Mouse (Mus musculus) naive thymus-derived CD4-positive, alpha-beta T cell, adult 2 months (primary cell): ENCODE data around the gene Dpep3.

ENCODE experiments used
- DNase-seq: peaks from one replicate; pipeline ENCODE4 v3.0.0-alpha.2; 2011; ENCODE audit warnings: low read depth

The Dpep3 gene

GRCm38 (mm10) chr8:105975363-105975762 lies 3.9 kb downstream of the Dpep3 start:
- no peak for DNase-seq

DNA sequence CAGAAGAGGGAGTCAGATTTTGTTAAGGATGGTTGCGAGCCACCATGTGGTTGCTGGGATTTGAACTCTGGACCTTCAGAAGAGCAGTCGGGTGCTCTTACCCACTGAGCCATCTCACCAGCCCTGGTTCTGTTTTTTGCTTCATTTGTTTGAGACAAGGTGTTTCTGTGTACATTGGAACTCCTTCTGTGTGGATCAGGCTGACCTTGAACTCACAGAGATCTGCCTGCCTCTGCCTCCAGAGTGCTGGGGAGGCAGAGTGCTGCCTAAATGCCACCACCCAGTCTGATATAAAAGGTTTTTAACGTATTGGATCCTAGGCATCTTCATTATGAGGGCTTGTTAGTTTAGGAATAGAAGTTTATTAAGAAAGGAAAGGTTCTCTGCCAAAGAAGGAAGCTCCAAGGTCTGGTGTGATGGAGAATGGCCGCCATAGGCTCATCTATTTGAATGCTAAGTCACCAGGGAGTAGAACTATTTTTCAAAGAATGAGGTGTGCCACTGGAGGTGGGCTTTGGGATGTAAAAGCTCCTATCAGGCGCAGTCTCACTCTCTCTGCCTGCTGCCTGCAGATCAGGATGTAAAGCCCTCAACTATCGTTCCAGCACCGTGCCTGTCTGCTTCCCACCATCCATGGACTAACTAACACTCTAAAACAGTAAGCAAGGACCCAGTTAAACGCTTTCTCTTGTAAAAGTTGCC lies 8.1 kb downstream of the Dpep3 start:
- no peak for DNase-seq

DNA sequence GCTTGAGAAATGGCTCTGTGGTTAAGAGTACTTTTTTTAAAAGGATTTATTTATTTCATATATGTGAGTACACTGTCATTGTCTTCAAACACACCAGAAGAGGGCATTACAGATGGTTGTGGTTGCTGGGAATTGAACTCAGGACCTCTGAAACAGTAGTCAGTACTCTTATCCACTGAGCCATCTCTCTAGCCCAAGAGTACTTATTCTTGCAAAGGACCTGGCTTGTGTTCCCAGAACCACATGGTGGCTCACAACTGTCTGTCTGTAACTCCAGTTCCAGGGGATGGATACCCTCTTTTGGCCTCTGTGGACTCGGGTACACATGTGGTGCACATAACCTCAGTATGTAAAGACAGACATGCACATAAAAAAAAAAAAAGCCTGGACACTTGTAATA lies 9.9 kb downstream of the Dpep3 start:
- no peak for DNase-seq

DNA sequence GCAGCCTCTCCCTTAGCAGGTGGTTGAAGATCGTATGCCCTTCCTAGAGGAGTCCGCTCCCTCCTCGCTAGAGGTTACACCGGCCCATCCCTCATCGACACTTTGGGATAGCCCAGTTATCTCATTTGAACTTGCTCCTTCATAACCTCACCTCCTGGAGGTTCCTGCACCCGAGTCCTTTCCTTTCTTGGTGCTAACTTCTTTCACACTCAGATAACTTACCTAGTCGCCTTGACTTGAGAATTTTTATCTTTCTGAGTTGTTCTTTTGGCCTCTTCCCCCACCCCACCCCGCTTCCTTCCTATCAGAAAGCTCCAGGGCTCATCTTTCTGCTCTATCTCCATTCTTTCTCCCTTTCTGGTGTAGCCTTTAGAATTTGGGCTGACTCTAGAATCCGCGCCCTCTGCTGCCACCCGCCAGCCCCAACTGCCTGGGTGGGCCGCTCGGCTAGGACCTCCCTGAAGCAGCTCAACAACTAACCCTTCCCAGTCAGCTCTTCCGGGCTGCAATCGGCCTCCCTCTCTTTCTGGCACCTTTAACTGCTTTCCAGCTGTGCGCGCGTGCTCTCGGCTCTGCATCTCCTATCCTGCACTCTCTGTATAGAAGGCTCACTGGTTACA lies 12.4 kb downstream of the Dpep3 start:
- DNase-seq, result peak; percentile 38

DNA sequence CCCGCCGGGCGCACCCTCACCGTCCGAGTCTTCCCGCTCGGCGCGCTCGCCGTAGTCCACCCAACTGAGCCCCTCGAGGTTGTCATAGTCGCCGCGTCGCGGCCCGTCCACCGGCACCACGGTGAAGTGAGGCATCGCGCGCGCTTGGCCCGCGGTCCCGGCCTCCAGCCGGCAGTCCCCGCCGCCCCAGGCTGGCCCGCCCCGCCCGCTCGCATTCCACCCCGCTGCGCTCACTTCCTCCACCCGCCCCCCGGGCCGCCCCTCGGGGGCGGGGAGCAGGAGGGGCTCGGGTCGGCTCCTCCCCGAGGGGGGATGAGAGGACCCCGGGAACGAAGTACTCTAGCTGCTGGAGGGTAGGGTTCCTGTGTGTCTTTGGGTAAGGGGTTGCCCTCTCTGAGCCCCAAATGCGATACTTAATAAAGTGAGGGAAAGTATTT lies 13.3 kb downstream of the Dpep3 start, which contains the start of gene Slc12a4:
Slc12a4 (minus strand) TSS at position 193 of the 437 bp plus-strand sequence.
- DNase-seq, result peak; percentile 70

GRCm38 (mm10) chr8:105965266-105965904 lies 13.8 kb downstream of the Dpep3 start:
- peak; percentile 56 for DNase-seq

DNA sequence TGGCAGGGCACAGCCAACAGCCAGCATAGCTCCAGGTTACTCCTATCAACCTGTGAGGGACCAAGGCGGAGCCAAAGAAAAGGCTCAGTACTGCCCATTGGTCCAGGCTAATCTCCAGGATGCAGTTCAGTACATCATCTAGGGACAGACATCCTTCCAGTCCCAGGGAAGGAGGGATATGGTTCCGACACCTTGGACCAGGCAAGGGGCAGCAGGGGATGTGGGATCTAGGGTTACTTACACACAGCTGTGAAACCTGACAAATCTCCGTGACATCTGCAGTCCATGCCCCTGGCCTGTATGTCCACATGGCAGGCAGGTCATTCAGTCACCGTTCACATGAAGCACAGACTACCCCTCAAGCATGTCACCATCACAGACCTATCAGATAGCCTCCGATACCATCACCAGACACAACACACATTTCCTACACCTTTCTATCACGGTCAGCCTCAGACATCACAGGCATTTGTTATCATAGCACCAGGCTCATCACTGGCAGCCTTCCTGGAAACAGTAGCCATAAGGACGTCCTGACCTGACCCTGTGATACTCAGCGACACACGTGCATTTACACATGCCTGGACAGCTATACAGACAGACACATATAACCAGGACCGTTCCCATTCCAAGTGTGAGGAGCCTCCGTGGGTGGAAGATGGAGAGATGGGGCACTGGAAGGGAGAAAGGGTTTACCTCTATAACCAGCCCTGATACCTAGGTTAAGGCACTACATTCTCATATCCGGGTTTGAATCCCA lies 14.5 kb downstream of the Dpep3 start:
- DNase-seq, result no peak

DNA sequence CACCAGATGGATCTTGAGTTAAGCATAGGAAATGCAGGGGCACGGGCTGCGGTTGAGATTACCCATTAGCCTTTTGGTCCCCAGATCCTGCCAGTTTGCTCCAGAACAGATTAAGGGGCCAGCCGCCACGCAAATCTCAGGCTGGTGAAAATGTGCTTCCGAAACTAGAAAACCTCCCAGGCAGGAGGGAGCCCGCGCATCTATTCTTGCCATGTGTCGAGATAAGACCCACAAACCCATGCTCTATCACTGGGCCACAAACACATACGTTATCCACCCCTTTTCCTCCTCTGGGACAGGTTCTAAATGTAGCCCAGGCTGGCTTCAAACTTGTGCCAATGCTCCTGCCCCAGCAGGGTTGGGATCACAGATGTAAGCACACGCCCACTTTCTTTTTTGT lies 17.7 kb downstream of the Dpep3 start:
- no peak for DNase-seq

GRCm38 (mm10) chr8:105961101-105961500 lies 18.1 kb downstream of the Dpep3 start:
- DNase-seq, result no peak

GRCm38 (mm10) chr8:105959350-105959749 lies 19.9 kb downstream of the Dpep3 start:
- DNase-seq, result no peak

DNA sequence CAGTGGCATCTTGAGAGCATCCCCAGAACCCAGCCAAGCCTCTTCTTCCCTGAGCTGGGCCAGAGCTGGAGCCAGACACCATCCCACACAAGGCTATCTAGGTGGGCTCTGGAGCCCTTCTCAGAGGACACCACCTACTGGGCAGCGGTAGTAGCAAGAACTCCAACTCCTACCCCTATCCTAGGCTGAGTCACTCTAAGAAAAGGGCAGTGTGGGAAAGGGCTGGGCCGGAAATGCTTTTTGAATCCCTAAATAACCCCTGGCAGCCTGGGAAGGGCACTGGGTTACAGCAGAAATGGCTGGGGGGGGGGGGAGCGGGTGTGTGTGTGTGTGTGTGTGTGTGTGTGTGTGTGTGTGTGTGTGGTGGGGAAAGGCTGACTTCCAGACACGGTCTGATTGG lies 21.4 kb downstream of the Dpep3 start:
- no peak for DNase-seq

DNA sequence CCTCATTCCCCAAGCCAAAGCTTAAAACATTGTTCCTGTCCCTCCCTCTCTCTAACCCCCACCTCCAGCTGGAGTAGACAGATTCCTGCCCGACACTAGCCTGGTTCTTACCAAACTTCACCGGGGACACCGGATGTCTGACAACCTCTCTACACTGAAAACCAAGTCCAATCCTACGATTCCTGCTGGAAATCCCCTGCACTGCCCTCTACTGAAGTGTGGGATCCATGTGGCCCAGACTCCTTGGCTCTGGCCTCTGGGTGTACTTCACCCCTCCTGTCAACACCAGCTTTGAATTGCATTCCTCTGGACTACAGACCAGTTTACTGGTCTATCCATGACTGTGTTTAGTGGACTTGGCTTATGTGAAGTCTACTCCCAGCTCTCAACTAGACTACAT lies 22.7 kb downstream of the Dpep3 start:
- no peak for DNase-seq

GRCm38 (mm10) chr8:105951057-105951659 lies 28.1 kb downstream of the Dpep3 start:
- DNase-seq, result no peak

GRCm38 (mm10) chr8:105949350-105949749 lies 29.9 kb downstream of the Dpep3 start:
- DNase-seq, result no peak

DNA sequence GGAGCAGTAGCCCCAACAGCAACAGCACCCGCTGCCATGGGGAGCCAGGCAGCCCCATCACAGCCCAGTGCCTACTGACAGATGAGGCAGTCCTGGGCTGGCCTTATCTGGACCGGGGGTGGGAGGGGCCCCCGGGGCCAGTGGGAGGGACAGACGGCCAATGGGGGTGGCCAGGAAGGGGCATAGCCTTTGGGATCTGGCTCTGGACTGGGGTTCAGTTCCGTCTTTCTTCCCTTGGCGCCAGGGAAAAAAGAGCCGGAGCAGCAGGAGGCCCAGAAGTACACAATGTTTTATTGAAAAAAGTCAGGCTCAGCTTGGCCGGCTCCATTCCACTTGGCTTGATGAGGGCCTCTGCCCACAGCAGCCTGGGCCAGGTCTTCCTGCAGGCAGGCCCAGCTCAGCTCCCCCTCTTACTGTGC lies 35.9 kb downstream of the Dpep3 start, which contains the start of gene Lcat:
Lcat (minus strand) TSS at position 62 of the 419 bp plus-strand sequence.
- DNase-seq, result no peak

GRCm38 (mm10) chr8:105942542-105942941 lies 36.7 kb downstream of the Dpep3 start:
- no peak for DNase-seq

DNA sequence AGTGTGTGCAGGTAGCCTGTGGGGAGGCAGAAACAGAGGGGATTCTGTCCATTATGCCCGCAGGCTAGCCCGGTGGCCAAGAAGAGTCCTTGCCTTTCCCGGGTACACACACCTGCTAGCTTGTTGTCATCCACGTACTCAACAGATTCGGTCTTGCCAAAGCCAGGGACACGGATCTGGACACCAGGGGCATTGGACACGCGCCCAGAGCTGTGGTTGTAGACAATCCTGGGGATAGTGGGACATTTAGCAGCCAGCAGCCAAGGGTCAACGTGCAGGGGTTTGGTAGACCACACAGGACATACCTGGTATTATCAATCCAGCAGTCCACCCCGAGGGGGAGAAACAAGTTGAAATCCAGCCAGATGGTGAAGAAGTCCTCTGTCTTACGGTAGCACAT lies 37.2 kb downstream of the Dpep3 start:
- DNase-seq, result no peak

GRCm38 (mm10) chr8:105938306-105938669 lies 40.9 kb downstream of the Dpep3 start, which contains the start of gene Psmb10:
Psmb10 (minus strand) TSS chr8:105938444.
- no peak for DNase-seq

DNA sequence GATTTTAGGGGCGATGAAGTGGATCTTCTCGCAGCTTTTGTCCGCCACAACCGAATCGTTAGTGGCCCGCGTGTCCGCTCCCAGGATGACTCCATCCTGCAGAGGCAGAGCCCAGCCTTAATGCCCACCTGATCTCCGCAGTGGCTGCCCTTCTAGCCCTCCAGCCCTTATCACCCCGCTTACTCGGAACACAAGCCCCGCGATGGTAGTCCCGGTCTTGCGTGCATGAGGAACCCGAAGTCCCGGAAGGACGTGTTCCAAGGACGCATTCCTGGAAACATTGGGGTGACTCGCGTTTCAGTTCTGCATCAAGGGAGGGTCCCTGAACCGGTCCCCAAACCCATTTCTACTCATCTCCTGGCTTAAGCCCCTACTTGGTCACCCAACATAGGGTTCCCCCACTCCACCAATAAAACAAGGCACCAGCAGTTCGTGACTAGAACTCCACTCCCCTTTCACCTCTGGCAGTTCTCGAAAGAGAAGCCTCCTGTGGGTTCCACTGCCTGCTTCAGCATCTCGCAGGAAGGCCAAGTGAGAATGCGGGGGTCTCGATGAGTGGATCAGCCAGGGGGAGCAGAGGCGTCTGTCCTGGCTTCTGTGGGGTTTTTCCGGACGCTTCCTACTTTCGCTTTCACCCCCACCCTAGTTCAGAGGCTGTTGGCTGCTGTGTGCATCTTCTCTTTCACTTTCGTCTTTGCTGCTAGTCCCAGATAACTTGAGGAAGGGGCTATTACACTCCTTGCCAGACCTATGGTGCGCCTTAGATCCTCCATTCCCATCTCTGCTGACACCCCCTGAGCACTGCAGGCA lies 41.5 kb downstream of the Dpep3 start:
- peak; percentile 78 for DNase-seq

DNA sequence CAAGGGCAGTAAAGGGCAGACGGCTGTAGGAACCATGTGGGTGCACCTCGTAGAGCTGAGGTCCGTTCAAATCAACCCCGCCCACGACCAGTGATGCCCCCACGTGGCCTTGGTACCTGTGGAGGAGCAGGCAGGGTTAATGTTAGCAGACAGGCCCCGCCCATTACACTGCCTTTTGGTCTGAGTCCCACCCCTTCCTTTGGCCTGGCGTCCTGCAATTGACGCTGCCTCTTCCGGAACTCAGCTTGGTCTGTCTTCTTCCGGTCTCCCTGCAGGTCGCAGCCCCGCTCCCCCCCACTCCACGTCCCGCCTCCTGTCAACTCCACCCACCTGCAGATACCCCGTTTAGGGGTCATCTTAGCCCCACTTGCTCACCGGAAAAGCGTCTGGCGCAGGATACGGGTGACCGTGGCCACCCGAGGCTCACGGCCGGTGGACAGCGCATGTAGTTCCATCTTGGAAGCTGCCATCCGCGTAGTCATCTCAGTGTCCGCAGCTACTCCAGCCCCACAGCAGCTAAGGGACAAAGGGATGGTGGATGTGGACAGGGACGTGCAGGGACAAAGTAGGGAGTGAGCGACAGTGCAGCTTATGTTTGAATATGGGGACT lies 42.3 kb downstream of the Dpep3 start:
- DNase-seq, result peak; percentile 67
